Mouse (Mus musculus) limb, embryonic 12.5 days (tissue): ENCODE measurements at regions not wholly inside any gene's neighbourhood (a gene's known extent, or its start where the extent isn't known, plus 50 kb on each side); places are given as distances from the start of the nearest gene placed in this dataset.
"Not testable (repeated sequence)": the region's sequence is repeated elsewhere in the genome, so short reads cannot be mapped to it uniquely, and the experiment has no call there.

Experiments
- ATAC-seq: fragments of 200-750 bp; cut with Nextera tagmentation; 2 replicates; pipeline ENCODE4 v1.8.0; 2017; ENCODE audit warnings: low read depth, moderate TSS enrichment; ENCODE audit not compliant: insufficient number of reproducible peaks, insufficient read depth, low FRiP score, low TSS enrichment
- H3K27ac ChIP-seq: fragments of 300-500 bp; sonication (generic); 2 replicates; pipeline ENCODE4 v1.5.1; 2016; ENCODE audit warnings: mild to moderate bottlenecking, moderate library complexity
- H3K27me3 ChIP-seq: fragments of 300-500 bp; sonication (generic); 2 replicates; pipeline ENCODE4 v1.6.1; 2016; ENCODE audit warnings: mild to moderate bottlenecking, moderate library complexity
- H3K36me3 ChIP-seq: fragments of 300-500 bp; sonication (generic); 2 replicates; pipeline ENCODE4 v1.6.1; 2016; ENCODE audit warnings: mild to moderate bottlenecking, moderate library complexity
- H3K4me1 ChIP-seq: fragments of 300-500 bp; sonication (generic); replicated peaks from 2 replicates; pipeline ENCODE4 v1.6.1; 2016
- H3K4me2 ChIP-seq: fragments of 300-500 bp; sonication (generic); 2 replicates; pipeline ENCODE4 v1.6.1; 2016; ENCODE audit warnings: mild to moderate bottlenecking, moderate library complexity
- H3K4me3 ChIP-seq: fragments of 300-500 bp; sonication (generic); replicated peaks from 2 replicates; pipeline ENCODE4 v1.5.1; 2016; ENCODE audit warnings: mild to moderate bottlenecking
- H3K9ac ChIP-seq: fragments of 300-500 bp; sonication (generic); replicated peaks from 2 replicates; pipeline ENCODE4 v1.6.1; 2016; ENCODE audit warnings: mild to moderate bottlenecking, moderate library complexity
- H3K9me3 ChIP-seq: fragments of 300-500 bp; sonication (generic); 2 replicates; pipeline ENCODE4 v1.6.1; 2016; ENCODE audit warnings: mild to moderate bottlenecking, moderate library complexity
- WGBS: fragments of 180-500 bp; shearing (Covaris S2); methylation state at CpG from one replicate; pipeline ENCODE4 v1.1.7; 2016; 5-methylcytosine and 5-hydroxymethylcytosine counted together

DNA sequence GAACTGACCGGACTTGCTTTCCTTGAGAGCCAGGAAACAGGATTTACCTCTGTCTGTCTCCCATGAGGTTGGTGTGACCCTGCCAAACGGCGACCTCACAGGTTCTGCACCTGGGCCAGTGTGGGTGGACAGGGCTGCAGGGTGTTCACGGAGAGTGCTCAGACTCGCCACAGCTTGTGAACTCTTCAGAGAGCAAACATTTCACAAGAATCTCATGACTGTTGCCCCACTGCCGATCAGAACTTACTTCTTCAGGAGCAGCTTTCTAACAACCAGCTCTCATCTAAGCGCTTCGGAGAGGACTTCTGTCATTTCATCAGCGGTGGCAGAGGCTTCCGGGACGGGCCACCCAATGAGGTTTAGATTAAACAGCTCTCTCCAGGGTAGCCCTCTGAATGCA lies 93.0 kb upstream of the Adgrl2 start:
- H3K4me2 ChIP-seq = peak overlapping the region; percentile 5; the same call in 1 of the 2 replicates

DNA sequence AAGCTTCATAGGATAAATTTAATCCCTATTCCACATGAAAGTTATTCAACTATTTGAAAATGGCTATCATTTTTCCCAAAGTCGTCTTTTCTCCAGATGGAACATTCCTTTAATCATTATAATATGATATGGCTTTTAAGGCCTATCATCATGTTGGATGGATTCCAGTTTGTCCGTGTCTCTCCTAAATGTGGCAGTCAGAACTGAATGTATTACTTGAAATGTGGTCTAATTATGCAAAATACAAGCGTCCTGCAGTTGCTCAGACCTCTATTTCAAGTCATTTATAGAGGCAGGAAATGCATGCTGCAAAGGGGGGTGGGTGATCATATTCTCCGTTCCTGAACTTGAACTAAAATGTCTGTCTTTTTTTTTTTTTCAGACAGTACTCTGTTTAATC lies 88.5 kb upstream of the Adgrl2 start:
- no peak for ATAC-seq

More for the DNA sequence above, 93.0 kb upstream of the Adgrl2 start:
- peaks cover 44% of the 10 kb centered on the region for H3K4me1 ChIP-seq
- H3K36me3 ChIP-seq = no peaks in the 10 kb centered on the region
- H3K9ac ChIP-seq = no peak overlapping the region
- no peaks in the 10 kb centered on the region for H3K27me3 ChIP-seq
- no peak overlapping the region for H3K27ac ChIP-seq
- no peak for ATAC-seq
- H3K4me3 ChIP-seq = no peak overlapping the region
- no peaks in the 10 kb centered on the region for H3K9me3 ChIP-seq
- WGBS = 44% methylated on average over 11 of the region's 11 CpGs

DNA sequence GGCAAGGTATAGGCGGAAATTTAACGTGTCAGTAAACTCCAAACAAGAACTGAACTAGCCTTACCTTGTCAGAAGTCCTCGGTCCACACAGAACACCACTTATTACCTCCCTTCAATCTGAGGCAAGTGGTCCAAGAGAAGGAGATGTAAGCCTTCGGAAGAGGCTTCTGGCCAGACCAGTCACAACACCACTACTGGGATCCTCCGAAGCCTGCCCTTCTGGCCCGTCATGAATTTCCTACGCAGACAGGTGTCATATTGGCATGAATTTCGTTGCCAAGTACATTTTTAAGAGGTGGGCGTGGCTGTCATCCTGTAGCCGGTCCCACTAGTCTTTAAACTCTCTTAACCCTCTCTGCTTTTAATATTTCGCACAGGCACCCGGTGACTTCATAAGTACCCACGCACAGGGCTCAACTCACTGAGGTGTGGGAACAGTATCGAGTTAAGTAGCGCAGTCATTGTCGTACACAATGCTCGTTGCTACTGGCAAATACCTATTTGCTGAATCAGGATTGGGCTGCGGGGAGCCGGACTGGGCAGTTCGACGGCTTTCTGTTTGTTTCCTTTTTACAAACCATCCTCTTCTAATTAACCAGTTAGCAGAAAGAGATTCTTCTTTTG lies 86.7 kb upstream of the Adgrl2 start:
- WGBS = 53% methylated on average over 21 of the region's 21 CpGs
- no peak overlapping the region for H3K9ac ChIP-seq
- no peak overlapping the region for H3K4me3 ChIP-seq
- H3K27me3 ChIP-seq = no peaks in the 10 kb centered on the region
- no peaks in the 10 kb centered on the region for H3K9me3 ChIP-seq
- H3K4me1 ChIP-seq = peaks cover 18% of the 10 kb centered on the region
- no peak overlapping the region for H3K27ac ChIP-seq
- peak overlapping the region; percentile 9; the same call in 1 of the 2 replicates for H3K4me2 ChIP-seq
- no peaks in the 10 kb centered on the region for H3K36me3 ChIP-seq
- ATAC-seq = no peak

More for the DNA sequence above, 88.5 kb upstream of the Adgrl2 start:
- Histone ChIP-seq H3K9me3 (no peaks in the 10 kb centered on the region), H3K4me3 (no peak overlapping the region), H3K9ac (no peak overlapping the region), H3K27ac (no peak overlapping the region), H3K36me3 (no peaks in the 10 kb centered on the region), H3K4me1 (peaks cover 25% of the 10 kb centered on the region), H3K27me3 (no peaks in the 10 kb centered on the region), H3K4me2 (no peak overlapping the region)
- 46% methylated on average over 4 of the region's 4 CpGs for WGBS

DNA sequence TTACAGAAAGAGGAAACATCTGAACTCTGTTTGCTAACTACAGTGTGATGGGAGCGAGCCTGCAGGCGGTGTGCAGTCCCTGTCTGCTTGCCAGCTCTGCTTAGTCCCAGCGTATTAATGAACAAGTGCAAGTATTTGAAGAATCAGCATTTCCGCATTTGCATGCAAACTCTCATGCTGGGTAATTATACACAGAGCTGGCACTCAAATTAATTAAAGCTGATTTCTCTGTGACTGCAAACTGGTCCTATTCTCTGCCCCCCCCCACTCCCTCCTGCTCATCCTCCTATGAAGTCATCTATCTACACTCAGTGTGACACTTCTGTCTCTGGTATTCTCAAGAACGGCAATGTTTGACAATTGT lies 85.1 kb upstream of the Adgrl2 start:
- no peak overlapping the region for H3K9ac ChIP-seq
- peaks cover 18% of the 10 kb centered on the region for H3K4me1 ChIP-seq
- WGBS = 67% methylated on average over 5 of the region's 5 CpGs
- no peak for ATAC-seq
- no peaks in the 10 kb centered on the region for H3K36me3 ChIP-seq
- H3K4me3 ChIP-seq = no peak overlapping the region
- no peak overlapping the region for H3K27ac ChIP-seq
- no peaks in the 10 kb centered on the region for H3K9me3 ChIP-seq
- peak overlapping the region; percentile 37; the same call in 1 of the 2 replicates for H3K4me2 ChIP-seq
- H3K27me3 ChIP-seq = no peaks in the 10 kb centered on the region

DNA sequence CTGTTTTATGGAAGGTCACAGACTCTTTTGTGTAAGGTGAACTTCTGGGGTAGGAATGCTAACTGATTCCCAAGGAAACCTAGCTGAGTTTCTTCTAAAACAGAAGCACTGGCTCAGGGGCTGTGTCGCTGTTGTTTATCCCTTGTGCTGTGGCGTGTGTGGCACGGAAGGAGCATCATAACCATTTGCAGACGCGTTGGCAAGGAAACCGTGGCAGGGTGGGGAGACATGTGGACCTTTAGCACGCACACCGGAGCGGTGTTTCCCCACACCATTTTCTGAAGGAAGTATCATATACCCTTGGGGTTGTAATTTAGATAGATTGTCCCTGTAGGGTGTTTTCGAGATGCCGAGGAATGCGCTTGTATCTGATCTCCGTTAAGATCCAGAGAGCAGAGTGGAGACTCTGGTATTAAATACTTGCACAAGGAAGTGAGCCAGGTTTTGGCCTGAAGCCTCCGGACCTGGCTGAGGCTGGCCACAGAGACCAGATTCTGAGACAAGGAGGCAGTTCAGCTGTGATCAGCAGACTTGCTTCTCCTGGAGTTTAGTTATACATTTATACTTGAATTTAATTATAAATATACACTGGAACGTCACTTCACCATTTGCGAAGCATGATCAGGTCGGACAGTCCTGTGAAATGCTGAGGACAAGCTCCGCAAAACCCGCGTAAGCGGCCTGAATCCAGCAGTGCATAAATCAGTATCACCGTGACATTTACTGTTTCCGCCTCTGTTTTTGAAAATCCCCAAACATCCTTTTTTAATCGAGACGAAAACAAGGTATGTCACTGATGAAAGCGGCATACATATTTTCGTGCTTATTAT lies 84.5 kb upstream of the Adgrl2 start:
- ATAC-seq = no peak

DNA sequence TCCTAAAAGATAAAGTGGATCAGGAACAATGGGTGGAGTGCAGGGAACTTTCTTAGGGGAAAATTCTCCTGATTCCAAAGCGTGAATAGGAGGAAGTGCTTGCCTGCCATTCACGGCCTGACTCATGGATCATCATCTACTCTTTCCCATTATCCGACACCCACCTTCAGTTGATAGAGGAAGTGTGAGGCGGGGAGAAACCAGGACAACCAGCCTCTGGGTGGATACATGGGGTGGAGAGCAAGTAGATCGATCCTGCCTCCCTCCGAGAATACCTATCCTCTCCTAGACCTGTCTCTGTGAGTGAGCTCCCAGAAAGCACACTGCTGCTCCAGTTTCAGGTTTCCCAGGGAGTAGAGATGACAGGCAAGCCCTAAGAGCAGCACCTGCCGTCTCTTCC lies 79.8 kb upstream of the Adgrl2 start:
- no peak overlapping the region for H3K4me3 ChIP-seq
- ATAC-seq = no peak
- no peaks in the 10 kb centered on the region for H3K9me3 ChIP-seq
- peaks cover 12% of the 10 kb centered on the region for H3K4me1 ChIP-seq
- H3K36me3 ChIP-seq = no peaks in the 10 kb centered on the region
- H3K4me2 ChIP-seq = no peak overlapping the region
- no peak overlapping the region for H3K27ac ChIP-seq
- H3K9ac ChIP-seq = no peak overlapping the region
- 67% methylated on average over 7 of the region's 7 CpGs for WGBS
- no peaks in the 10 kb centered on the region for H3K27me3 ChIP-seq

More for the DNA sequence above, 84.5 kb upstream of the Adgrl2 start:
- Histone ChIP-seq H3K27me3 (no peaks in the 10 kb centered on the region), H3K36me3 (no peaks in the 10 kb centered on the region), H3K4me1 (peaks cover 18% of the 10 kb centered on the region), H3K9ac (no peak overlapping the region), H3K4me2 (peak overlapping the region; percentile 37), H3K4me3 (no peak overlapping the region), H3K27ac (no peak overlapping the region), H3K9me3 (no peaks in the 10 kb centered on the region)
- 39% methylated on average over 27 of the region's 27 CpGs for WGBS

DNA sequence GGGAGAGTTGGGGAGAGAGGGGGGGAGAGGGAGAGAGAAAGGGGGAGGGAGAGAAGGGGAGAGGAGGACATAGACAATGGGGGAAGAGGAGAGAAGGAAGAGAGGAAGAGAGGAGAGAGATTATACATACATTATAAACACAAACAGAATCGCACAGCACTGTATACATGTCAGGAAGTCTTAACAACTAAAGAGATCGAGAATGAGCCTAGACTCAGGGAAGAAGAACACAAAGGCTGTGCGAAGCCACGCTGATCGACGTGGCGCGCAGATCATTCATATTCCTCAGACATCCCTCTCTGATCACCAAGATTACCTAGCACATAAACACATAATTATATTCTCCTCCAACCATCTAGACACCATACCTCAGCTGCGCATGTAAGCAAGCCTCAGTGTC lies 79.1 kb upstream of the Adgrl2 start:
- no peaks in the 10 kb centered on the region for H3K9me3 ChIP-seq
- H3K4me1 ChIP-seq = peaks cover 5% of the 10 kb centered on the region
- no peak overlapping the region for H3K4me2 ChIP-seq
- 89% methylated on average over 9 of the region's 9 CpGs for WGBS
- no peaks in the 10 kb centered on the region for H3K36me3 ChIP-seq
- no peak overlapping the region for H3K27ac ChIP-seq
- no peak overlapping the region for H3K4me3 ChIP-seq
- ATAC-seq = no peak
- no peaks in the 10 kb centered on the region for H3K27me3 ChIP-seq
- no peak overlapping the region for H3K9ac ChIP-seq

DNA sequence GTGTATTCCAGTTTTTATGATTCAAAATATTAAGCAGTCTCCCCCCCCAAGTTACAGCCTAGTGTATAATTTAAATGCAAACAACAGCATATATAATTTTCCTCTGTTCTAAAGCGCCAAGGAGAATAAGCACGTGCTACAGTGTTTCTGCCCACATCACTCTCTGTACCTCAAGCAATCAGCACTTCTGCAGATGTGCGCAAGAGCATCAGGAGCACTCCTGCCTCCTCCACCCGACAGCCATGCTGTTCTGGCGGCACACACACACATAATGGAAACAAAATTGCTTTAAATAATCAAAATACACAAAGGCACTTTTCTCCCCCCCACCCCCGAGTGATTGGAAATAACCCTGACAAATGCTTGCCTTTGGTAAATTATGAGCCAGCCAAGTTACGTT lies 78.5 kb upstream of the Adgrl2 start:
- Histone ChIP-seq H3K36me3 (no peaks in the 10 kb centered on the region), H3K4me2 (no peak overlapping the region), H3K27ac (no peak overlapping the region), H3K27me3 (no peaks in the 10 kb centered on the region), H3K4me3 (no peak overlapping the region), H3K9me3 (no peaks in the 10 kb centered on the region), H3K4me1 (peaks cover 3% of the 10 kb centered on the region; the same call in 1 of the 2 replicates), H3K9ac (no peak overlapping the region)
- WGBS = 69% methylated on average over 7 of the region's 7 CpGs
- no peak for ATAC-seq

DNA sequence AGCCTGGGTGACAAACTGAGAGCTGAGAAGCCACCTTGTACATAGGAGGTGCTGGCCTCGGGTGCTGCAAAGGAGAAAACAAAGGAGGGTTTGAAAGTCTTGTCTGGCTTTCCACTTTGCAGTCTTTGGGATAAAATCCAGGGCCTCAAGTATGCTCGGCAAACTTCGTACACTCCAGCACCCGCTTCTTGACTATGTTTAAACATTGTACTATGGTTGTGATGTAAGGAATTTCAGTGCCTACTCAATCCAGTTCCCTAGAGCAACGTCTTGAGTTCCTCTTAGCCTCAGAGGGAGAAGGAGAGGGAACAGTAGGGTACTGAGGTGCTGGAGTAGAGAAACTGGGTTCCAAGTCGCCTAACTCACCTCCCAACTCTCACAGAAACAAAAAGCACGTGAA lies 77.4 kb upstream of the Adgrl2 start:
- no peaks in the 10 kb centered on the region for H3K9me3 ChIP-seq
- H3K4me1 ChIP-seq = peaks cover 3% of the 10 kb centered on the region; the same call in 1 of the 2 replicates
- H3K36me3 ChIP-seq = no peaks in the 10 kb centered on the region
- no peaks in the 10 kb centered on the region for H3K27me3 ChIP-seq
- no peak overlapping the region for H3K4me3 ChIP-seq
- H3K4me2 ChIP-seq = no peak overlapping the region
- no peak overlapping the region for H3K27ac ChIP-seq
- WGBS = 81% methylated on average over 7 of the region's 7 CpGs
- no peak overlapping the region for H3K9ac ChIP-seq
- ATAC-seq = no peak

DNA sequence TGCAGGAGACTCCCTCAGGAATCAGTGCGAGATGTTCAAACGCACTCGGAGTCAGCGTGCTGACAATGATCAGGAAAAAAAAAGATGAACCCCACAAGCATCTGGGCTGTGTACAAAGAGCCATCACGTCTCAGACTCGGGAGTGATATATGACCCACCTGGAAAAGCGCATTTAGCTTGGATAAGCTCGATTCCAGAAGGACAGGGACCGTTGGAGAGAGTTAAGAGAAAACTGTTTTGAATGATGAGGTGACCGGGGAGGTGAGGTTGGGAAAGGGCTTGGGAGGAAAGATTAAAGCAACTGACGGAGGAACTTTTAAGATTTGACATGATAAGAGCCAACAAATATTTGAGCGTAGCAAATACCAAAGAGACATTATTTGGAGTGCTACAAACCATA lies 64.7 kb upstream of the Adgrl2 start:
- 29% methylated on average over 12 of the region's 12 CpGs for WGBS
- ATAC-seq = no peak
- Histone ChIP-seq H3K36me3 (no peaks in the 10 kb centered on the region), H3K9me3 (no peaks in the 10 kb centered on the region), H3K4me1 (no peaks in the 10 kb centered on the region), H3K27me3 (no peaks in the 10 kb centered on the region; the same call in 1 of the 2 replicates), H3K4me3 (no peak overlapping the region), H3K9ac (no peak overlapping the region), H3K4me2 (no peak overlapping the region), H3K27ac (no peak overlapping the region)

DNA sequence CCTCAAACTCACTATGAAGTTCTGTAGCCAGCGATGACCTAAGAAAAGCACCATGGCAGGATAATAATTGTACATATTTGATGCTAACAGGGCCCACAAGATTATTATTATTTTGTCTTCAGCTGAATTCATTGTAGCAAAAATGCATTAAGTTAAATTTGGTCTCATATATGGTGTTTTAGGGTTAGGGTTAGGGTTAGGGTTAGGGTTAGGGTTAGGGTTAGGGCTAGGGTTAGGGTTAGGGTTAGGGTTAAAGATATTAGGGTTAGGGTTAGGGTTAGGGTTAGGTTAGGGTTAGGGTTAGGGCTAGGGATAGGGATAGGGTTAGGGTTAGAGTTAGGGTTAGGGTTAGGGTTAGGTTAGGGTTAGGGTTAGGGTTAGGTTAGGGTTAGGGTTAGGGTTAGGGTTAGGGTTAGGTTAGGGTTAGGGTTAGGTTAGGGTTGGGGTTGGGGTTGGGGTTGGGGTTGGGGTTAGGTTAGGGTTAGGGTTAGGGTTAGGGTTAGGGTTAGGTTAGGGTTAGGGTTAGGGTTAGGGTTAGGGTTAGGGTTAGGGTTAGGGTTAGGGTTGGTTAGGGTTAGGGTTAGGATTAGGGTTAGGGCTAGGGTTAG lies 62.0 kb upstream of the Adgrl2 start:
- H3K4me3 ChIP-seq, H3K4me2 ChIP-seq, H3K27me3 ChIP-seq, H3K36me3 ChIP-seq, H3K4me1 ChIP-seq, H3K27ac ChIP-seq, H3K9me3 ChIP-seq, H3K9ac ChIP-seq: not testable (repeated sequence)
- ATAC-seq = peak; percentile 52; the same call in 1 of the 2 replicates
- WGBS = 91% methylated on average over 1 of the region's 1 CpGs
